Mouse (Mus musculus): ENCODE results near the gene Gatad1.
"Not testable (repeated sequence)": the region's sequence is repeated elsewhere in the genome, so short reads cannot be mapped to it uniquely, and the experiment has no call there.

Gatad1 gene

DNA sequence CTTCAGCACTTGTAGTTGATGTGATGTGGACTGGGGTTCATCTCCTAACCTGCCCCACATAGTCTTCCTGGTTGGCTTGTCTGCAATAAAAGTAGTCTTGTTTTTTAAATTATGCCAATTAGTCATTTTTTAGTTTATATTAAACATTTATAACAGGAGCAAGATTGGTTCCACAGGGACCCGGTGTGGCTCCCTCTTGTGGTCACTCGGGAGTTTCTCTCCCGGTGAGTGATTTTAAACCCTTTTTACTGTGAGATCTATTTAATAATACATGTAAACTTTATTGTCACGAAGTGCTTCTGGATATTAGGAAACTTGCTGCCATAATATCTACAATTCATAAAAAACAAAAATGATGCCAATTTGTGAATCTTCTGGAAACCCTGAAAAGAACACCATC, 23.0 kb downstream of the Gatad1 start:
- no peak for DNase-seq (ENCODE audit: low spot score)

DNA sequence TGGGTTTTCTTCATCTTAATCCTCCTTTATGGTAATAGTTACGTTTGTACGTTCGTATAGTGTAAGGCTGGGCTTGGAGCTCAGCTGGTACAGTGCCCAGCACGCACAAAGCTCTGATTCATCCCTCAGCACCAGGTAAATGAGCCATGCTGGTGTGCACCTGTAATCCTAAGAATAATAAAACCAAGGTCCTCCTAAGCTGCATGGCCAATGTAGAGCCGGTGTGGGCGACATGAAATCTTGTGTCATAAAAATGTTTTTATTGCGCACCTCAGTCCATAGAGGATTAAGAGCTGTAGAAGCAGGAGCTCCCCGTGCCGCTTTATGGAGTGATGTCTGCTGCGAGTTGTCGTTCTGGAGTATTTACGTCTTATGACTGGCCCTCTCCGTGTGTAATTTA, 23.7 kb downstream of the Gatad1 start:
- DNase-seq (ENCODE audit: low spot score) = no peak

DNA sequence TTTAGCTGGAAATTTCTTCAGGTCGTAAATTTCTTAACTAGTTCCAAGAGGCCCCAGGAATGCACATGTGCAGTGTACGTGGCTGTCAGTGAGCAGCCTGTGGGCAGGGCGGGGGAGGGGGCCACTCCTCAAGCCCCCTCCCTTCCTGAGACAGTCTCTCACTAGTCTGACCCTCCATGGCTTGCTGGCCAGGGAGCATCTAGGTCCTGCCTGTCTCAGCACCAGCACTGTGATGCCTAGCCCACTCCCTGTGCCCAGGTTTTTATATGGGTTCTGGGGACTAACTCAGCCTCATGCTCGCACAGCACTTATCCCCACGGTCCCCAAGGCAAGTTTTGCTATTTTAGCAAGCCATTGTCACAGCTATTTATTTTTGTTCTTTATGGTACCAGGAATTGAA, 24.7 kb downstream of the Gatad1 start:
- no peak for DNase-seq (ENCODE audit: low spot score)

DNA sequence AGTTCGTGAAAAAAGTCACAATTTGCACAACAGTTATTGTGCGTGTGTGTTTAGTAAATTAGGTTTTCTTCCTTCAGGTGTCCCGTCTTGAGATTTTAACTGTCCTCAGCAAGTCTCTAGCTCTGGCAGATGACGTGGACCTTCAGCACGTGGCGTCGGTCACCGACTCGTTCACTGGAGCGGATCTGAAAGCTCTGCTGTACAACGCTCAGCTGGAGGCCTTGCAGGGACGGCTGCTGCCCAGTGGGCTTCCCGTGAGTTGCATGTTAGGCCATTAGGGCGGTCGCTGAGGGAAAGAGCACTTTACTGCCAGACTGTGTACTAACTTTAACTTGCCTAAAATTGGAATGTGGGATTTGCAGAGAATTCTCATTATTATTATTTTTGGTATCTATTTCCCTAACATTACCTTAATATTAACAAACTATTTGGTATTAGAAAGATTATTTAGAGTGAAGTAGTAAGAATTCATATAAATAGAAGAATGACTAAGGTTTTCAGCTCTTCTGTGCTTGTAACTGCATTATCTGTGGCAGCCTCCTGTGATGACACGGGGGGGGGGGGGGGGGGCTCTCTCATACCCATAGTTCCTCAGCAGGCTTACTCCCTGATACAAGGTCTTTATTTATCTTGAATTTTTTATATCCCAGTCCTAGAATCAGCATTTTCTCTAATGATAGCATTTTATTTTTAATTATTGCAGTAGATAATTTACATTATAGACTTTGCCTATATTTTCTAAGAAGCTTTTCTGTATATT, 25.3 kb downstream of the Gatad1 start:
- DNase-seq (ENCODE audit: low spot score) = no peak

DNA sequence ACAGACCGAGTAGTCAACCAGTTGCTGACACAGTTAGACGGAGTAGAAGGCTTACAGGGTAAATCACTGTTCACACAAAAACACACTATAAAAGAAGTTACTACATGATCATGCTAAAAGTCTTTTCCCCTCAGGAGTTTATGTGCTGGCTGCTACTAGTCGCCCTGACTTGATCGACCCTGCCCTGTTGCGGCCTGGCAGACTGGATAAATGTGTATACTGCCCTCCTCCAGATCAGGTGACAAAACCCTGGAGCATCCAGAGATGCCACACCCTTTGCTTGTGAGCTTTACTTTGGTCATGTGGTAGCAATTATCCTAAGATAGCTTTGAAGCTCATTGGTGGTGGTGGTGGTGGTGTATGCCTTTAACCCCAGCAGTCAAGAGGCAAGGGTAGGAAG, 26.9 kb downstream of the Gatad1 start:
- DNase-seq (ENCODE audit: low spot score) = no peak

DNA sequence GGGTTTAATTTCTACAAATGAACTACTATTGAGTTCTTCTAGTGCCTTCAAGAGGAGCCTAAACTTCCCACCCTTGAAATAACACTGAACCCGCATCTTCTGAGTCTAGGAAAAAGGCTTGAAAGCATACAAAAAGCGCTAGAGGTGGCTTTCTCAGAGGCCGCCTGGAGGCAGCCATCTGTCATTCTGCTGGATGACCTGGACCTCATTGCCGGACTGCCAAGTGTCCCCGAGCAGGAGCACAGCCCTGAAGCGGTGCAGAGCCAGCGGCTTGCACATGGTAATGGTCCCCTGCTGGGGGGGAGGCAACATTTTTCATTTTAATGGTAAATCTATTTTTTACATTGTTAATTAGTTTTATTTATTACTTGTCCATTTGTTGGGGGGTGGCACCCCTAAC, 36.5 kb downstream of the Gatad1 start:
- no peak for DNase-seq (ENCODE audit: low spot score)

DNA sequence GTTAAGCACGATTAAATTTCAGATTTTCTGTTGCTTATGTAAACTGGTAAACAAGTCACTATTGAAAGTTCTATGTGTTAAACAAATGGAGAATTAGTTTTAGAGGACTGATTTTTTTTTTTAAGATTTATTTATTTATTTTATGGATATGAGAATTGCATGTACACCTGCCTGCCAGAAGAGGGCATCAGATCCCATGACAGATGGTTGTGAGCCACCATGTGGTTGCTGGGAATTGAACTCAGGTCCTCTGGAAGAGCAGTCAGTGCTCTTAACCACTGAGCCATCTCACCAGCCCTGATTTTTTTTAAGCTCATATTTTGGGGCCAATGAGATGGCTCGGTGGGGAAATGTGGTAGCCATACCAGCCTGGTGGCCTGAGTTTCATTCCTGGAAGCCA, 45.1 kb downstream of the Gatad1 start:
- DNase-seq (ENCODE audit: low spot score) = not testable (repeated sequence)

DNA sequence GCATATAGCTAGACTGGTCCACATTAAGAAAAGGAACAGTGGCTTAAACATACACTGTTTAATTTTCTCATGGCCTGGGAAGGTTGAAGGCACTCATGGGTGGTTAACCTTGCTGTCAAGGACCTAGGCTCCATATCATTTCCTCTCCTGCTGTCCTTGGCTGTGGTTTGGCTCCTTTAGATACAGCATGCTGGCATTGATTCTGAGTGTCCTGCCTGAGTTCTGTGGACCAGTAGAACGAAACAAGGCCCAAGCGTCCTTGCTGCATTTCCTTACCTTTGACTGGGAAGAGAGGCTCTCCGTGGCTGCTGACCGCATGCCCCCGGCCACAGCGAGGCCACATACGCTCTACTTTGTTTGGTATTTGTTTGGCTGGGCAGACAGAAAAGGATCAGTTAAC, 47.7 kb downstream of the Gatad1 start:
- no peak for DNase-seq (ENCODE audit: low spot score)

DNA sequence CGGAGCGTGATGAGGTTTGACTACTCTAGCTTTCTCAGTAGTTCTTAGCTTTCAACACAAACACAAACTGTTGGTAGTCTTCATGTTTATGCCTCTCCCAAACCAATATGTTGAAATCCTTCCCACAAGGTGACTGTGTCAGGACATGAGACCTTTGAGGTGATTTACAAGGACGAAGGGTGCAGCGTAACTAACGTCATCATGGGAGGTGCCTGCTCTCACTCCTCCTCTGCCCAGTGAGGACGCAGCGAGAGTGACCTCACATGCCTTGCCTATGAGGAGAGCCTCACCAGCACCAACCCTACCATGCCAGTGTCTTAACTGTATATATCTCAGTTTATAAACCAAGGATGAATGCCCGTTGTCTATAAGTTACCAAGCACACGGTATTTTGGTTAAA, 49.9 kb downstream of the Gatad1 start:
- DNase-seq (ENCODE audit: low spot score) = no peak

DNA sequence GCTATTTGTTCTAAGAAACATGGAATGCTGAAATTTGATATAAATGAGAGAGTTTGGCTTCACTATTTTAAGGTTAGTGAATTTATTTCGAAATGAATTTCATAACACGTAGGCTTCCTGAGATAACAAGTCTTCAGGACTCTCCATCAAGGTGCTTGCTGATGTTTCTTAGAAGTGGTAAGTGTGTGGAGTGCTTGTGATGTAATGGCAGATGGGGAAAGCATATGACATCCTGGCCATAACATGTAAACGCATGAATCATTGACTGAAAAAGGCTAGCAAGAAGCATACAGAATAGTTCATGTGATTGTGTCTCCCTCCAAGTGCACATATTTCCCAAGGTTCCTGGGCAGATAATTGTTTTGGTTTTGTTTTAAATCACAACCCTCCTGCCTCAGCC, 56.2 kb downstream of the Gatad1 start:
- DNase-seq (ENCODE audit: low spot score) = no peak

DNA sequence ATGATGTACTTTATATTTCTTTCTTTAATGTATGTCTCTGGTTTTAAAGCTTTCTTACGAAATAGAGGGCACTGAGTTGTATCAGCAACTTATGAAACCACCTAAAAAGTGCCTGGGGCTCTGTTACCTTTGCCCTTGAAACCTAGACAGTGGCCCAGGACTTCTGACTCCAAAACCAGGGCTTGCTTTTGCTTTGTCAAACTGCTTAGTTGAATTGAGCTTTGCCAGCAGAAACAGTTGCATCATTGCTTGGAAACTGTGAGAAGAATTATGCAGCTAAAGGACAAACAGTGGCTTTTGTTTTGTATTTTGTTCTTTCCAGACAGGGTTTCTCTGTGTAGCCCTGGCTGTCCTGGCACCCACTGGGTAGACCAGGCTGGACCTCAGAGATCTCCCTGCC, 56.7 kb downstream of the Gatad1 start:
- DNase-seq (ENCODE audit: low spot score) = peak; percentile 94

DNA sequence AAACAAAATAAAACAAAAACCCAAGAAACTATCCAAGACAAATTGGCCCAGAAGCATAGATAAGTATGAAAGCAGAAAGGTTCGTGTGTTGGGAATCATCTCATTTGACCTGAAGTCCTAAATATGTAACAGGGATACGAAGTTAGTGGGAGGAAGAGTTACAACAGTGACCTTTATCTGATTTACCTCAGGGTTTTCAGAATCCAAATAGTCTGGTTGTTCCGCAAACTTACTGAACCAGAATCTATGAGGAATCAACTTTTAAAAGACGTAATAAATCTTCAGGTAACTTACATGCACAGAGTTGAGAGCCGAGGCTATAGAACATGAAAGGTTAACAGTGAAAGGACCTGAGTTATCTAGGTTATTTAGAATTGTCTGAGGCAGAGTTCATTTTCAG, 58.2 kb downstream of the Gatad1 start:
- no peak for DNase-seq (ENCODE audit: low spot score)

DNA sequence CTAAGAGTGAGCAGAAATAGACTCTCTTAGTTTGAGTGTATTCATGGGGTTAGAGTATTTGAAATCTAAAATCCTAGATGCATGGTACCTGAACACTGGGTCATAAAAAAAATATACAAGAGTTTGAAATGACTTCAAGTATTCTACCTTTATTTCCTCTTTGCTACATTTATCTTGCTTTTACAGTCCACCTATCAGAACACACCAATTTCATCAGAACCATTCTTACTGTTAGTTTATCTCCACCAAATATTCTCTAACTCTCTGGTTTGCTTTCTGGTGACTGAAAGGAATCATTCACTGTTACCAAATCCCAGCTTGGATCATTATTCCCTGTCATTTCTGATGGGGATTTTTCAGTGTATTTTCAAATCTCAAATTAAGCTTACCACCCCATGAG, 59.8 kb downstream of the Gatad1 start:
- DNase-seq (ENCODE audit: low spot score) = no peak

DNA sequence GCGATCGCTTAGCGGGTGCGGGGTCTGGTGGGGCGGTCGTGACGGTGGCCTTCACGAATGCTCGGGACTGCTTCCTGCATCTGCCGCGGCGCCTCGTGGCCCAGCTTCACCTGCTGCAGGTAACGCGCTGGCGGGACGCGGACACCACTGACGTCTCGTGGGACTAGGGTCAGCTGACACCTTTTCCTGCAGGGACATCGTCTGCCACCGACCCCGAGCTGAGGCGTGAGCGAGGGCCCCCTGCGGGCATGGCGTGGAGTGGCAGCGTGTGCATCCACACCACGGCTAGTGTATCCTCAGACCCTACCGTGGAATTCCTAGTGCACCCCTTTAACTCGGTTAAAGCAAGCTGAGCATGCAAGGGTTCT, 60.6 kb downstream of the Gatad1 start, which contains the start of gene Rbm48:
Gene Rbm48 (minus strand): TSS at position 187 of the 368 bp plus-strand sequence.
- DNase-seq (ENCODE audit: low spot score) = peak; percentile 74

DNA sequence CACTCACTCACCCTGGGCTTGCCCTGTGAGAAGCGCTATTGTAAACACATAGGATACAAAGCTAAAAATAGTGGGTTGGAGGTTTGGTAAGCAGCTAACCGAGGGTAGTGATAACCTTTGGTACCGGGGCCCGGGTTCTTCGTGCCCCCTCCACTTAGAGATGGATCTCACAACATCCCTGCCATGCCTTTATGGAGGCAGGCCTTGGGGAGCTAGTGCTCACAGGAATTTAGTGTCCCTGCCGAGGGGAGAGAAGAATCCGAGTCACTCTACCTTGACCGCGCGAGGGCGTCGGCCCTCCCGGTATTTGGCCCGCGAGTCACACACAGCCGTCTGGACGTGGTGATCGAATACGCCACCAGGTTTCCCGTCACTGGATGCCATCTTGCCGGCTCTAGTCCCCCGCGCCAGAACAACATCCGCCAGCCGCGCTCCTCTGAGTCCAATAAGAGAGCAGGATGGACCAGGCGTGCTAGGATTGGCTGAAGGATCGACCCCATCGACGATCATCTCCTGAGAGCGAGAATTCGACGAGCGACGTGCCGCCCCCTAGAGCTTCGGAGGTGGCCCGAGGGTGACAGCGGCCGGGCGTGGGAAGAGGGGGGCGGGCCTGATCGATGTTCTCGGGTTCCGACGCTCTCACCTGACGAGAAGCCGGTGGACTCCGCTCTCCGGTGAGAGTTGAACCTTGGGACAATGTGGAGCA, 61.1 kb downstream of the Gatad1 start, which contains the start of gene Pex1:
Gene Pex1 (plus strand): TSS at position 374 of the 706 bp plus-strand sequence.
- DNase-seq (ENCODE audit: low spot score) = peak; percentile 96
